Mouse (Mus musculus) thymus, postnatal 25 days (tissue): ENCODE measurements around the gene Col13a1.

Source experiments
- DNase-seq: peaks from one replicate; pipeline ENCODE4 v3.0.0; 2022

Col13a1 gene

GRCm38 (mm10) chr10:61978866-61979340, at the start of gene Col13a1:
Gene Col13a1, minus strand, starts transcription at chr10:61979108.
- no peak for DNase-seq

- DNase-seq, result no peak
Observed at GRCm38 (mm10) chr10:62027699-62028098, 48.8 kb upstream of the Col13a1 start.

- DNase-seq, result no peak
Observed at GRCm38 (mm10) chr10:62023821-62024551, 45.1 kb upstream of the Col13a1 start.

- DNase-seq, result no peak
Observed at GRCm38 (mm10) chr10:62020068-62020620, 41.2 kb upstream of the Col13a1 start.

GRCm38 (mm10) chr10:62019386-62020067, 40.6 kb upstream of the Col13a1 start:
- no peak for DNase-seq

- no peak for DNase-seq
Observed at GRCm38 (mm10) chr10:62016947-62017346, 38.0 kb upstream of the Col13a1 start.

- DNase-seq, result no peak
Observed at GRCm38 (mm10) chr10:62013190-62013589, 34.3 kb upstream of the Col13a1 start.

GRCm38 (mm10) chr10:62012371-62012770, 33.5 kb upstream of the Col13a1 start:
- no peak for DNase-seq

- DNase-seq, result no peak
Observed at GRCm38 (mm10) chr10:62009981-62010500, 31.1 kb upstream of the Col13a1 start.

GRCm38 (mm10) chr10:62007958-62008357, 29.1 kb upstream of the Col13a1 start:
- no peak for DNase-seq

GRCm38 (mm10) chr10:62006371-62006770, 27.5 kb upstream of the Col13a1 start:
- no peak for DNase-seq

GRCm38 (mm10) chr10:62000216-62000615, 21.3 kb upstream of the Col13a1 start:
- DNase-seq, result no peak

- DNase-seq, result no peak
Observed at GRCm38 (mm10) chr10:61999766-62000165, 20.9 kb upstream of the Col13a1 start.

GRCm38 (mm10) chr10:61991481-61992424, 12.8 kb upstream of the Col13a1 start:
- no peak for DNase-seq

GRCm38 (mm10) chr10:61980424-61980823, 1.5 kb upstream of the Col13a1 start:
- peak; percentile 84 for DNase-seq

GRCm38 (mm10) chr10:61978112-61978865, 619 bp downstream of the Col13a1 start:
- DNase-seq, result no peak

- no peak for DNase-seq
Observed at GRCm38 (mm10) chr10:61977392-61978096, 1.4 kb downstream of the Col13a1 start.

GRCm38 (mm10) chr10:61976987-61977386, 1.9 kb downstream of the Col13a1 start:
- no peak for DNase-seq

GRCm38 (mm10) chr10:61974581-61974980, 4.3 kb downstream of the Col13a1 start:
- DNase-seq, result no peak

GRCm38 (mm10) chr10:61972041-61972440, 6.9 kb downstream of the Col13a1 start:
- no peak for DNase-seq

GRCm38 (mm10) chr10:61968003-61968553, 10.8 kb downstream of the Col13a1 start:
- no peak for DNase-seq
